ENCODE assay signal across 26 mouse cellular contexts in the genomic region with DNA sequence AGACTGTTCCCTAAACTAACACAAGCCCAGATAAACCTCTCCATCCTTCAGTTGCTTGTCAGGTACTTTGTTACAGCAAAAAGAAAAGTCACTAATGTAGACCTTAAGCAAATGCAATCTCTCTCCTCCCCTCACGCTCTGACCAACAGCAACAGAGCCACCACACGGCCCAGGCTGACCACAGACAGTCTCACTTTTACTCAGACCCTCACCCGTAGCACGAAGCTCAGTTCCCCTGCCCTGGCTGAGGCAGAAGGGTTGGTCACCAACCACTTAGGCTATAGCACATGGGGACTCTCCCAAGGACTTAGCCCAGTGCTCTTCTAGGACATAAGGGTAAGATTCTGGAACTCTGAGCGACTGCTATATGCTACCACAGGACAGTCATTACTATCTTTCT. TPM values are rescaled to one million over a fixed set of nuclear protein-coding genes. Genes with fewer than 3 reads are reported as not detected.
DNase-seq lines count a peak whose midpoint lies in the region; ATAC-seq and TF ChIP-seq lines count a peak whose summit lies in the region.
"Had no signal": no experiment of that assay in that cellular context is flagged by ENCODE, and none has a peak within 500 bp of the region (broad histone marks: within the 10 kb centered on the region; RNA-seq: fewer than 3 reads in every experiment).

No protein-coding gene starts in this region.

- H3K27ac ChIP-seq in heart, embryonic 15.5 days: peak overlapping the region; percentile 60; the same call in 1 of the 2 replicates
- H3K27ac ChIP-seq in heart, postnatal 0 days (ENCODE audit: low read depth): 0 out of 2 replicates have a peak overlapping the region, but pooled peaks have one; percentile 22
- peak overlapping the region; percentile 48 for H3K27ac ChIP-seq in CH12.LX (ENCODE audit: insufficient read depth, low read depth)
- no peak overlapping the region for H3K27ac ChIP-seq in hindbrain, embryonic 12.5 days
- H3K27ac ChIP-seq: embryonic facial prominence, embryonic 13.5 days; embryonic facial prominence, embryonic 15.5 days; forebrain, embryonic 10.5 days; forebrain, embryonic 12.5 days had no signal

- H3K4me3 ChIP-seq in heart, embryonic 15.5 days: no peak overlapping the region
- H3K4me3 ChIP-seq in heart, postnatal 0 days (ENCODE audit: low read depth, low read length): no peak overlapping the region
- H3K4me3 ChIP-seq in CH12.LX (replicated peaks in 1 of 3; ENCODE audit: low read depth in 2 of 3, low read length in 2 of 3, poor library complexity in 1 of 3): peak overlapping the region in 1 of 3 experiments; percentile 5
- no peak overlapping the region for H3K4me3 ChIP-seq in hindbrain, embryonic 12.5 days
- H3K4me3 ChIP-seq: embryonic facial prominence, embryonic 13.5 days; embryonic facial prominence, embryonic 15.5 days; erythroblast, embryonic 14.5 days; forebrain, embryonic 10.5 days; forebrain, embryonic 12.5 days had no signal

- TF ChIP-seq EP300 in heart, postnatal 0 days (IDR thresholded peaks at IDR 0.05; ENCODE audit: low read depth): no peak
- peak; percentile 96 for TF ChIP-seq EP300 in CH12.LX (IDR thresholded peaks at IDR 0.05; ENCODE audit: low read length)

- no peak for TF ChIP-seq RAD21 in CH12.LX (IDR thresholded peaks at IDR 0.05; ENCODE audit: low read depth, low read length)

- H3K9ac ChIP-seq in heart, embryonic 15.5 days: no peak overlapping the region
- H3K9ac ChIP-seq in heart, postnatal 0 days (replicated peaks; ENCODE audit: low read depth, low read length): no peak overlapping the region
- H3K9ac ChIP-seq in CH12.LX (ENCODE audit: insufficient read depth, low read depth): no peak overlapping the region
- H3K9ac ChIP-seq in hindbrain, embryonic 12.5 days: no peak overlapping the region
- H3K9ac ChIP-seq: embryonic facial prominence, embryonic 13.5 days; embryonic facial prominence, embryonic 15.5 days; forebrain, embryonic 12.5 days had no signal

- WGBS in heart, embryonic 15.5 days: 75% methylated on average over 5 of the region's 5 CpGs
- 75% methylated on average over 5 of the region's 5 CpGs for WGBS in heart, postnatal 0 days
- 93% methylated on average over 5 of the region's 5 CpGs for WGBS in hindbrain, embryonic 12.5 days

- intact Hi-C loops in heart, postnatal 10 days (cut with DNase I): no loop called here

- H3K4me1 ChIP-seq in heart, embryonic 15.5 days (replicated peaks): peaks cover 24% of the 10 kb centered on the region
- H3K4me1 ChIP-seq in heart, postnatal 0 days (ENCODE audit: control insufficient read depth, insufficient read depth): peaks cover 30% of the 10 kb centered on the region
- peaks cover 11 to 24% of the 10 kb centered on the region in 2 experiments for H3K4me1 ChIP-seq in CH12.LX (ENCODE audit: control insufficient read depth in 1 of 2, insufficient read depth in 2 of 2)
- no peaks in the 10 kb centered on the region for H3K4me1 ChIP-seq in hindbrain, embryonic 12.5 days
- H3K4me1 ChIP-seq: embryonic facial prominence, embryonic 13.5 days; embryonic facial prominence, embryonic 15.5 days; forebrain, embryonic 10.5 days; forebrain, embryonic 12.5 days had no signal

- no peaks in the 10 kb centered on the region for H3K9me3 ChIP-seq in heart, embryonic 15.5 days (replicated peaks)
- no peaks in the 10 kb centered on the region for H3K9me3 ChIP-seq in heart, postnatal 0 days (replicated peaks; ENCODE audit: control insufficient read depth, low read length)
- H3K9me3 ChIP-seq in CH12.LX (replicated peaks; ENCODE audit: low read length): no peaks in the 10 kb centered on the region
- no peaks in the 10 kb centered on the region for H3K9me3 ChIP-seq in hindbrain, embryonic 12.5 days (replicated peaks)
- H3K9me3 ChIP-seq: embryonic facial prominence, embryonic 13.5 days; embryonic facial prominence, embryonic 15.5 days; forebrain, embryonic 10.5 days; forebrain, embryonic 12.5 days had no signal

- peaks cover 34% of the 10 kb centered on the region for H3K36me3 ChIP-seq in heart, embryonic 15.5 days
- peaks cover 50% of the 10 kb centered on the region for H3K36me3 ChIP-seq in heart, postnatal 0 days (replicated peaks; ENCODE audit: control insufficient read depth, insufficient read depth, low read length)
- peaks cover 45 to 95% of the 10 kb centered on the region in 2 experiments for H3K36me3 ChIP-seq in CH12.LX (replicated peaks in 1 of 2; ENCODE audit: control insufficient read depth in 1 of 2, insufficient read depth in 1 of 2, low read length in 1 of 2)
- peaks cover 70% of the 10 kb centered on the region for H3K36me3 ChIP-seq in hindbrain, embryonic 12.5 days

- ATAC-seq in heart, embryonic 15.5 days (replicated peaks; ENCODE audit: insufficient number of reproducible peaks, insufficient read depth, low FRiP score, low read depth): no peak
- no peak for ATAC-seq in heart, postnatal 0 days (ENCODE audit: insufficient read depth, low read depth)
- no peak for ATAC-seq in hindbrain, embryonic 12.5 days (ENCODE audit: low FRiP score)
- ATAC-seq: CD4-positive, CD25-positive, alpha-beta regulatory T cell, adult 4 months; forebrain, embryonic 14.5 days; forebrain, embryonic 16.5 days had no signal

- H3K4me2 ChIP-seq in heart, embryonic 15.5 days: no peak overlapping the region
- no peak overlapping the region for H3K4me2 ChIP-seq in heart, postnatal 0 days (ENCODE audit: low read depth, low read length)
- H3K4me2 ChIP-seq in CH12.LX (ENCODE audit: insufficient read depth, low read depth, poor library complexity, severe bottlenecking): peak overlapping the region; percentile 45
- H3K4me2 ChIP-seq in hindbrain, embryonic 12.5 days (replicated peaks): no peak overlapping the region
- H3K4me2 ChIP-seq: embryonic facial prominence, embryonic 13.5 days; embryonic facial prominence, embryonic 15.5 days; forebrain, embryonic 12.5 days had no signal

- in situ Hi-C loops in CH12.LX (cut with MboI; ENCODE audit: low pct_ligation_motif_present, low pct_unique_long_range_greater_than_20kb, low sequenced_read_pairs): no loop called here

- no peak for TF ChIP-seq CTCF in heart, postnatal 0 days (IDR thresholded peaks at IDR 0.05; ENCODE audit: low read depth)
- no peak for TF ChIP-seq CTCF in CH12.LX (conservative IDR thresholded peaks at IDR 0.05 in 1 of 2, IDR thresholded peaks at IDR 0.05 in 1 of 2; ENCODE audit: low read depth in 2 of 2, low read length in 2 of 2)

- dilution Hi-C loops in CH12.LX (cut with MboI; ENCODE audit: extremely low pct_ligation_motif_present, extremely low pct_unique_long_range_greater_than_20kb, low sequenced_read_pairs): no loop called here

- TF ChIP-seq POLR2A in CH12.LX (IDR thresholded peaks at IDR 0.05; ENCODE audit: low read depth, low read length): no peak

- H3K79me2 ChIP-seq in CH12.LX (replicated peaks; ENCODE audit: control insufficient read depth, extremely low read depth, insufficient read depth, poor library complexity, severe bottlenecking): no peaks in the 10 kb centered on the region

- H3K27me3 ChIP-seq in heart, embryonic 15.5 days: no peaks in the 10 kb centered on the region
- H3K27me3 ChIP-seq in heart, postnatal 0 days (ENCODE audit: control insufficient read depth, insufficient read depth, low read length): no peaks in the 10 kb centered on the region
- no peaks in the 10 kb centered on the region for H3K27me3 ChIP-seq in CH12.LX (replicated peaks)
- no peaks in the 10 kb centered on the region for H3K27me3 ChIP-seq in hindbrain, embryonic 12.5 days
- H3K27me3 ChIP-seq: embryonic facial prominence, embryonic 13.5 days; embryonic facial prominence, embryonic 15.5 days; forebrain, embryonic 12.5 days had no signal

- DNase-seq in heart, postnatal 10 days: no peak
- no peak for DNase-seq in heart, postnatal 0 days (ENCODE audit: low spot score)
- no peak for DNase-seq in heart, adult 9 months (ENCODE audit: low spot score in 2 of 2)
- DNase-seq in CH12.LX (ENCODE audit: extremely low read depth): peak; percentile 80
- DNase-seq: adrenal gland, adult 2 months; adrenal gland, postnatal 10 days; adrenal gland, postnatal 25 days; B cell, adult 2 months; cerebellum, adult 11 months; cerebellum, adult 18-20 months; cerebellum, adult 8-10 months; cerebellum, adult 9-11 months; cerebellum, postnatal 36 days; embryo, embryonic 11 days had no signal

TF ChIP-seq in CH12.LX, 34 proteins besides CTCF, POLR2A, EP300 and RAD21 (continues in another document):
- TF ChIP-seq PAX5 (IDR thresholded peaks at IDR 0.05; ENCODE audit: low read length) (no peak), MAX (IDR thresholded peaks at IDR 0.05; ENCODE audit: low read length) (peak; percentile 89), ETS1 (conservative IDR thresholded peaks at IDR 0.05; ENCODE audit: low read depth, low read length) (peak; percentile 88), JUN (IDR thresholded peaks at IDR 0.05; ENCODE audit: insufficient read depth, low read depth, low read length) (peak; percentile 87), USF2 (conservative IDR thresholded peaks at IDR 0.05; ENCODE audit: low read depth, low read length) (no peak), SMC3 (IDR thresholded peaks at IDR 0.05; ENCODE audit: low read depth, low read length) (peak; percentile 21; the same call in 1 of the 2 replicates), MAZ (IDR thresholded peaks at IDR 0.05; ENCODE audit: low read depth, low read length) (0 out of 2 replicates have a peak, but pooled peaks have one; percentile 73), ZMIZ1 (IDR thresholded peaks at IDR 0.05; ENCODE audit: low read depth, low read length) (no peak), ZKSCAN1 (IDR thresholded peaks at IDR 0.05; ENCODE audit: borderline replicate concordance, low read depth, low read length) (no peak)

RNA-seq across cellular contexts. Expression of gene Urb1, which starts 11.4 kb away (rescaled TPM):
- 6.2 and 6.8 TPM in 2 replicates for polyA plus RNA-seq in heart, embryonic 15.5 days (2015; fragmentation: Nextera tagmentation; extraction: Ambion mirVana)
- 10 to 100 TPM; 10.8 to 11.3 TPM for total RNA-seq in heart, postnatal 10 days (2021)
- 8.7 and 16.5 TPM in 2 replicates for total RNA-seq in heart, postnatal 0 days (2014; rRNA removed; ENCODE audit: low replicate concordance)
- 2.7 and 3.0 TPM in 2 replicates for polyA plus RNA-seq in heart, postnatal 0 days (2015; fragmentation: Nextera tagmentation; extraction: Ambion mirVana)
- total RNA-seq in CH12.LX (2012; rRNA removed): 29.4 and 41.1 TPM in 2 replicates
- total RNA-seq in CH12.LX (2014; rRNA removed): 21.1 and 23.9 TPM in 2 replicates
- polyA plus RNA-seq in CH12.LX (2012; ENCODE audit: insufficient read length, low read depth): 26.5 and 34.5 TPM in 2 replicates
- 12.6 and 13.8 TPM in 2 replicates for polyA plus RNA-seq in hindbrain, embryonic 12.5 days (2016; fragmentation: Nextera tagmentation; extraction: Ambion mirVana)

RNA-seq across cellular contexts. Expression of gene Eva1c, which starts 27.7 kb away (rescaled TPM):
- polyA plus RNA-seq in heart, embryonic 15.5 days (2015; fragmentation: Nextera tagmentation; extraction: Ambion mirVana): 3.2 and 4.2 TPM in 2 replicates
- total RNA-seq in heart, postnatal 10 days (2021): 1 to 10 TPM; 1.6 to 2.9 TPM
- total RNA-seq in heart, postnatal 0 days (2014; rRNA removed; ENCODE audit: low replicate concordance): 3.2 and 11.4 TPM in 2 replicates
- polyA plus RNA-seq in heart, postnatal 0 days (2015; fragmentation: Nextera tagmentation; extraction: Ambion mirVana): 1.1 and 1.7 TPM in 2 replicates
- total RNA-seq in CH12.LX (2012; rRNA removed): not detected in 2 replicates
- not detected in 2 replicates for total RNA-seq in CH12.LX (2014; rRNA removed)
- not detected in 2 replicates for polyA plus RNA-seq in CH12.LX (2012; ENCODE audit: insufficient read length, low read depth)
- 2.7 and 3.6 TPM in 2 replicates for polyA plus RNA-seq in hindbrain, embryonic 12.5 days (2016; fragmentation: Nextera tagmentation; extraction: Ambion mirVana)
- total RNA-seq: common myeloid progenitor, adult 5-6 weeks; MEL had no signal
- polyA plus RNA-seq: CD4-positive, CD25-positive, alpha-beta regulatory T cell, adult 4 months had no signal
